Mouse (Mus musculus) kidney, adult 11 months (tissue): ENCODE measurements at regions not wholly inside any gene's neighbourhood (a gene's known extent, or its start where the extent isn't known, plus 50 kb on each side); places are given as distances from the start of the nearest gene placed in this dataset.

ENCODE experiments used
- DNase-seq: peaks from one replicate; pipeline ENCODE4 v3.0.0; 2022

GRCm38 (mm10) chr16:76694913-76695312, 318.6 kb upstream of the Usp25 start:
- no peak for DNase-seq

DNA sequence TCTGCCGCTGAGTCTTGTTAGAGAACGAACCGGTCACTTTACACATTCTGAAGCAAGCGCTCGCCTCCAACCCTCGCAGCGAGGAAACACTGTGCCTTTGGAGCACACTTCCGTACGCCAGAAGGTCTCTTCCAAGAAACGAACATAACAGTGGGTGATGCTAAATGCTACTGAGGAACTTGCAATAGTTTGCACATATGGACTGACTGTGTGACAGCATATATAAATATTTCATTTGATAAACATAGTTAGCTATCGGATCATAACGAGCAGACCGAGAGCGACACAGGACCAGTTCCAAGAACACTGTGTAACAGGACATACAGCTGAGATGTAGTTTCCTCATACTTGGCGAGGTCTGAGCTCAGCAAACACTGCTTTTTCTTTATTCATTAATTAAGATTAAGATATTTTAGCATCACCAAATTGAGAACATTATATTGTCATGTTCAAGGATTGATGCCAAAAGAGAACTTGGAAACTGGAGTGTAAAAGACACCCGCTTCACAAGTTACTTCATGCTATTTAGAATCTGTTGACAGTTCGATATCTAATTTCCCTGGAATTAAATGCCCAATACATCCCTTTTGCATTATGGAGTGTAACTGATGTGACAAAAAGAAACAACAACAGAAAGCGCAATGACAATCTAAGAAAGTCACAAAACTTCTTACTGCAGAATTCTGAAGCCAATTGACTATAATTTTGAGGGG, 314.3 kb upstream of the Nrip1 start:
- no peak for DNase-seq

- DNase-seq, result no peak
Observed at GRCm38 (mm10) chr16:76685562-76685961, 311.9 kb upstream of the Nrip1 start.

DNA sequence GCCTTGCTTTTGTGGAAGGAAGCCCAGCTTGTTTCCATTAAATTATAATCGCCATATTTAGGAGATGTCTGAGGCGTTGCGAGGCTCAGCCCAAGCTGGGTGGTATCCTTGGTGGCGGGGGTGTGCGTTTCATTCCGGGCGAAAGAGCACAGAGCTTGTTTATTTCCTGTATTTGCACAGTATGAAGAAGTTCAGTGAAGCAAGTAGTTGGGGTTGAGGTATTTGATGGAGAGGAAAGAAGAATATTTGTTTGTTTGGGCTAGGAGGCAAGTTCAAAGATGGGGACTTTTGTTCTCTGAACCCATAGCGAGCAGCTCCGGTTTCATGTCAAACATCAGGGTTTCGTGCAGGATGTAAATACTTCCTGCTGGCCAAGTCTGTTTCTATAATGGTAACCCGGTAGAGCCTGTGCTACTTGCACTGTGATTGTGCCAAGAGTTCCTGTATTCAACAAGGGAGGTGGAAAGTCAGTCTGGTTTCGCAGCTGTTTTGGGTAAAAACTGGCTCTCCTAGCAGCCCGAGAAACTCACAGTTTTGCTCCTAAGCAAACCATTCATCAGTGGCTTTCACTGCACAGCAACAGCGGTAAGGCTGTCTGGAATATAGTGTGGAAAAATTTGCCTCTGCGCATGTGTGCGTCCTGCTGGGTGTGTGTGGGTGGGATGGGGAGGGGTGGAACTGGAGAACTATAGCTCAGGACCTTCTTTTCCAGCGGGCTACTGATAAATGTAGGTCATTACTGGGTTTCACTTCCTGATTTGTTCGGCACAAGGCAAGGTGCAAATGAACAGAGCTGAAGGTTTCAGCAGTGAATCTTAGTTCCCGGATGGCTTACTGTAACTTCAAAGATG, 306.7 kb upstream of the Nrip1 start:
- no peak for DNase-seq

- DNase-seq, result no peak
Observed at GRCm38 (mm10) chr16:76678885-76679284, 305.3 kb upstream of the Nrip1 start.

GRCm38 (mm10) chr16:76669795-76670194, 296.2 kb upstream of the Nrip1 start:
- DNase-seq, result no peak

GRCm38 (mm10) chr16:76667046-76667445, 293.4 kb upstream of the Nrip1 start:
- DNase-seq, result peak; percentile 2

DNA sequence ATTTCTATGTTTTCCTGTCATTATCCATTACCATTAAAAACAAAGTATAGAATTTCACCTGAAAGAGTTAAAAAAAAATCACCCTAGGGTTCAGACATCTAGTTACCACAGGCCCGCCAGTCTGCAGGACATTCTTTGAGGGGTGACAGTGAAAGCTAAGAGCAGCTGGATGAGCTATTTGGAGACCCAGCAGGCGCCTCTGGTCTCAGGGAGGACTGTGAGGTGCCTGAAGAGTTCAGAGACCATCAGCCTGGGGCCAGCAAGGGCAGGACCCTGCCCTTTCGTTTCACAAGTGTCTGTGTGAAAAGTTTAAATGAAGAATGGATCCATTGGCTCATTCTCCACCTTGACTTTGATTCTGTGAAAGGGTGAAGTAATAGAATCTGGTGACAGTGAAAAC, 281.5 kb upstream of the Nrip1 start:
- DNase-seq, result no peak

DNA sequence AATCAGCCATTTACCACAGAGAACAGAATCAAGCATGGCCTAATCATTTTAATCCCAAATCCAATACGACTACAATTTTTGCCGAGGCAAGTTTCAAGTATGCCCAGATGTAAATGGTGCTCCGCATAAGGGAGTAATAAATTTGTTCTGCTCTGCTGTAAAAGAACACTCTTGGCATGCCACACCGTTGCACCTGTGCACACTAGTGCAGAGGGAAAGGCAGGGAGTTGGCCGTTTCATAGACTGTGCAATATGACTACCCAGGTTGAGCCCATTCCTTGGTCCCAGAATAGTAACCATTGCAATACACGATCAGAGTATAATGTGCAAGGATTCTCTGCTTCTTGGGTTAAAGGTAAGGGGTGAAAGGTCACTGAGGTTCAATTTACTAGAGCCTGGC, 270.7 kb upstream of the Nrip1 start:
- DNase-seq, result no peak

DNA sequence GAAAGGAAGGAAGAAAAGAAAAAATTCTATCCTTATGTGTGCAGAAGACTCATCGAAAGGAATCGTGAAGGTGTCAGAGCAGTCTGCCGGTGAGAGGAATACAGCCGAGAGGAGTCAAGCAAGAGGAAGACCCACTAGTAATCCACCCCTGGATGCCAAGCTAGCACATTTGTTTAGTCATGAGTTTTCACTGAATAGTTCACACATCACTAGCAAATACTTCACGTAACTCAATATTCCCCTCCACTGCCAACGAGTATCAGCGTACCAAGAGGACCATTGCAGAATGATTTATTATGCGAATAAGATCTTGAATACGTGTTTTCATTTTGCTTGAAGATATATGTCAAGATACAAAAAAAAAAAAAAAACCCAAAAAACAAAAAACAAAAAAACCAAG, 270.2 kb upstream of the Nrip1 start:
- DNase-seq, result no peak

- DNase-seq, result no peak
Observed at GRCm38 (mm10) chr16:76635169-76635568, 261.5 kb upstream of the Nrip1 start.

- no peak for DNase-seq
Observed at GRCm38 (mm10) chr16:76634196-76634698, 260.6 kb upstream of the Nrip1 start.

- peak; percentile 7 for DNase-seq
Observed at GRCm38 (mm10) chr16:76626142-76626541, 252.5 kb upstream of the Nrip1 start.

- DNase-seq, result no peak
Observed at GRCm38 (mm10) chr16:76621715-76622114, 248.1 kb upstream of the Nrip1 start.

DNA sequence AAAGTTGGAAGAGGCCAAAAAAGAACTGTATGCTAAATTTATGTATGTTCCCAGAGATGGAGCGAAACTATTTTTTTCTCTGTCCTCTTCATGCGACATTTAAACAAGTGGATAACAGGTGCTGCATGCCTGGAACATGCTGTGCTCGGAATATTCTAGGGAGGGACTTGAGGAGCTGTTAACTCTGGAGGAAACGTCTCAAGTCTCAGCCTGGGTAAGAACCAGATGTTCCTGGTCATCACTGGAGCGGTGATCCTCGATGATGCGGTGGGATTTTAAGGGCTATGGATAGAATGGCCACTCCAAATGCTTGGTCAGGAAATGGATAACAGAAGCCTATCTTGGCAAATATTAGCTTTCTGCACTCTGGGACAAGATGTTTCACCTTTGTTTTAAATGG, 244.7 kb upstream of the Nrip1 start:
- DNase-seq, result no peak

- DNase-seq, result no peak
Observed at GRCm38 (mm10) chr16:76611061-76611460, 237.4 kb upstream of the Nrip1 start.

GRCm38 (mm10) chr16:76604914-76605313, 231.3 kb upstream of the Nrip1 start:
- no peak for DNase-seq

- no peak for DNase-seq
Observed at GRCm38 (mm10) chr16:76603846-76604258, 230.2 kb upstream of the Nrip1 start.

DNA sequence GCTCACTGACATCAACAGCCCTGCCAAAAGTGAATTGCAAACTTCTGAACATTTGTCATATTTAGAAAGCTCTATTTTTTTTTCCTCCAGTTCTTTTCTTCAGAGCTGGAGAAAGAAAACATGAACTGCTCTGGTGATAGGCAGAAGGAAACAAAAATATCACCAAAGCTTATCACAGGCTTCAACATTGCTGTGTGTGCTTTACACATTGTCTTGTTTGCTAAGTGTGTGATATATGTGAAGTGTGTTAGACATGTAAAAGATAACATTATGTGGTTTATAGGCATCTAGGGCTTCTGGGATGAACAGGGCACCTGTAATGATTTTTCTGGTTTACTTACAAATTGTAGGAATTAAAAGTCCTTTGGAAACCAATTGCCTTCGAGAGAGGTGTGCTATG, 229.8 kb upstream of the Nrip1 start:
- DNase-seq, result no peak

- no peak for DNase-seq
Observed at GRCm38 (mm10) chr16:76600131-76600530, 226.5 kb upstream of the Nrip1 start.

GRCm38 (mm10) chr16:76591956-76592768, 218.5 kb upstream of the Nrip1 start:
- peak; percentile 30 for DNase-seq

DNA sequence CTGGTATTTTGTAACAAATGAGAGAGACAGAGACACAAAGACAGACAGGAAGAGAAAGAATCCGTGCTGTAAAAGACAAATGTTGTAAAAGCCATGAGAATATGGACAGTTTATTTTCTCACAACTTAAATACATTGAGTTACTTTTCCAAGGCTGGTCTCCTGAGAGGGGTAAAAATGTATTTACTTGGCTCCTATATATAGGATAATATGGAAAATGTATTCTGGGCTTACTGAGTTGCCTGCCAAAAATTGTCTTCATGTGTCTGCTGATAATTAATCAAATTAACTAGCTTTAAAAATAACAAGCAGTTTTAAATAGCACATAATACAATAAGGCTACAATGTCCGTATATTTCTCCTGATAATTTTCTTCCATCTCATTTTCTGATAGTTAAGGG, 216.2 kb upstream of the Nrip1 start:
- DNase-seq, result no peak

DNA sequence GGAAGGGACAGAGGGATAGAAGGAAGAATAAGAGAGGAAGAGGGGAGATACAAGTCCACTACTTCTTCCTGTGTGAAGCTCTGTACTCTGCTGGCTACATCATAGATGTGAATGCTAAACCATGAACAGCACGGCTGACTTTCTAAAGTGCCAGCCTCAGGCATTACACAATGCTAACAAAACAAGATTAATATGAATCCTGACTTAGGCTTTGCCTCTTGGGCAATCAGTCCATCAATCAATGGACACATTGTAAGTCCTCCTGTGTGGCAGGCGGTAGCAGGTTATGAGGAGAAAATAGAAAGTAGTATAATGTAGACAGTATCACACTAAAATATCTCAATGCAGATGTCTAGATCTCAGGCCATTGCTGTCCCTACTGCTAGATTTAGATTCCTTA, 203.6 kb upstream of the Nrip1 start:
- DNase-seq, result no peak
